ENCODE assay signal across 7 mouse cellular contexts in genomic region chr8:92137091-92137882, GRCm38 (mm10).
DNase-seq lines count a peak whose midpoint lies in the region; ATAC-seq and TF ChIP-seq lines count a peak whose summit lies in the region.

No protein-coding gene starts in this region.

- no peaks in the 10 kb centered on the region for H3K36me3 ChIP-seq in lung, embryonic 15.5 days
- H3K36me3 ChIP-seq in embryonic facial prominence, embryonic 14.5 days (ENCODE audit: control insufficient read depth, insufficient read depth, low read length) = no peaks in the 10 kb centered on the region
- no peaks in the 10 kb centered on the region for H3K36me3 ChIP-seq in kidney, adult 2 months (ENCODE audit: control insufficient read depth, insufficient read depth, low read length)

- H3K9ac ChIP-seq in lung, embryonic 15.5 days = no peak overlapping the region
- H3K9ac ChIP-seq in embryonic facial prominence, embryonic 14.5 days (ENCODE audit: low read depth, low read length) = no peak overlapping the region

- TF ChIP-seq POLR2A in kidney, adult 2 months (IDR thresholded peaks at IDR 0.05; ENCODE audit: low read depth, low read length) = no peak

- intact Hi-C loops in gastrocnemius, adult 2 months (cut with DNase I) = no loop called here

- H3K27ac ChIP-seq in lung, embryonic 15.5 days = peak overlapping the region; percentile 65
- H3K27ac ChIP-seq in embryonic facial prominence, embryonic 14.5 days (replicated peaks; ENCODE audit: low read depth, low read length) = peak overlapping the region; percentile 42
- H3K27ac ChIP-seq in kidney, adult 2 months (ENCODE audit: insufficient read depth, low read depth, low read length) = peak overlapping the region; percentile 55; the same call in 1 of the 2 replicates
- H3K27ac ChIP-seq in gastrocnemius, adult 2 months = no peak overlapping the region

- H3K4me2 ChIP-seq in lung, embryonic 15.5 days = peak overlapping the region; percentile 33; the same call in 1 of the 2 replicates
- peak overlapping the region; percentile 23 for H3K4me2 ChIP-seq in embryonic facial prominence, embryonic 14.5 days (ENCODE audit: low read depth, low read length)

- no peak for TF ChIP-seq CTCF in kidney, adult 2 months (conservative IDR thresholded peaks at IDR 0.05; ENCODE audit: insufficient read depth, insufficient read length, low read depth, low read length)
- no peak for TF ChIP-seq CTCF in gastrocnemius, adult 2 months (IDR thresholded peaks at IDR 0.05)

- 13% methylated on average over 17 of the region's 17 CpGs for WGBS in lung, embryonic 15.5 days
- 9% methylated on average over 17 of the region's 17 CpGs for WGBS in embryonic facial prominence, embryonic 14.5 days
- WGBS in kidney, adult 2 months = 10% methylated on average over 17 of the region's 17 CpGs

- H3K4me3 ChIP-seq in lung, embryonic 15.5 days = no peak overlapping the region
- no peak overlapping the region for H3K4me3 ChIP-seq in embryonic facial prominence, embryonic 14.5 days (ENCODE audit: low read depth, low read length)
- no peak overlapping the region for H3K4me3 ChIP-seq in kidney, adult 2 months (ENCODE audit: insufficient read depth, low read depth, low read length)
- no peak overlapping the region for H3K4me3 ChIP-seq in gastrocnemius, adult 2 months

- H3K4me1 ChIP-seq in lung, embryonic 15.5 days = peaks cover 19% of the 10 kb centered on the region; the same call in 1 of the 2 replicates
- H3K4me1 ChIP-seq in embryonic facial prominence, embryonic 14.5 days (ENCODE audit: control insufficient read depth, insufficient read depth, low read length) = peaks cover 18% of the 10 kb centered on the region
- H3K4me1 ChIP-seq in kidney, adult 2 months (ENCODE audit: control insufficient read depth, insufficient read depth, low read length) = no peaks in the 10 kb centered on the region

- ATAC-seq in lung, embryonic 15.5 days (ENCODE audit: borderline replicate concordance, extremely low read depth, low FRiP score, low TSS enrichment) = no peak
- 0 out of 2 replicates have a peak, but pooled peaks have one; percentile 59 for ATAC-seq in embryonic facial prominence, embryonic 14.5 days (ENCODE audit: low read depth)

- no peaks in the 10 kb centered on the region for H3K9me3 ChIP-seq in lung, embryonic 15.5 days
- H3K9me3 ChIP-seq in embryonic facial prominence, embryonic 14.5 days (ENCODE audit: control insufficient read depth, low read length) = no peaks in the 10 kb centered on the region

- H3K27me3 ChIP-seq in lung, embryonic 15.5 days = peaks cover 18% of the 10 kb centered on the region; the same call in 1 of the 2 replicates
- peaks cover 11% of the 10 kb centered on the region; the same call in 1 of the 2 replicates for H3K27me3 ChIP-seq in embryonic facial prominence, embryonic 14.5 days (replicated peaks; ENCODE audit: control insufficient read depth, insufficient read depth, low read length)
- H3K27me3 ChIP-seq in kidney, adult 2 months (replicated peaks; ENCODE audit: control insufficient read depth, insufficient read depth, low read length) = no peaks in the 10 kb centered on the region

- DNase-seq in lung, postnatal 36 days = no peak
- DNase-seq in embryonic facial prominence, embryonic 14.5 days (ENCODE audit: low spot score) = peak; percentile 72
- DNase-seq in kidney, adult 2 months = peak; percentile 53
- DNase-seq in mesoderm, embryonic 11.5 days (ENCODE audit: low read depth, low spot score) = peak; percentile 56
- DNase-seq in MN1 (ENCODE audit: low spot score) = no peak
- no peak for DNase-seq in gastrocnemius, adult 2 months

Comparison
In these comparisons a context has a peak if more than half of its experiments do, and no peak if none do; other contexts are left out.
1. DNase-seq: peak in embryonic facial prominence, embryonic 14.5 days (single experiment), kidney, adult 2 months (single experiment) and mesoderm, embryonic 11.5 days (single experiment); none in lung, postnatal 36 days (single experiment), MN1 (single experiment) and gastrocnemius, adult 2 months (single experiment).